Mouse (Mus musculus) forebrain, embryonic 15.5 days (tissue): ENCODE data around the gene Akt3. TPM values are rescaled to one million over a fixed set of nuclear protein-coding genes. Genes with fewer than 3 reads are reported as not detected.

Experiments used
- ATAC-seq: fragments of 200-750 bp; cut with Nextera tagmentation; replicated peaks from 2 replicates; pipeline ENCODE4 v1.8.0; 2017; ENCODE audit warnings: mild to moderate bottlenecking, moderate TSS enrichment, moderate library complexity
- H3K27ac ChIP-seq: fragments of 300-500 bp; sonication (generic); replicated peaks from 2 replicates; pipeline ENCODE4 v1.5.1; 2015; ENCODE audit warnings: mild to moderate bottlenecking, inconsistent platforms
- H3K27me3 ChIP-seq: fragments of 300-500 bp; sonication (generic); 2 replicates; pipeline ENCODE4 v1.6.1; 2015; ENCODE audit warnings: inconsistent platforms
- H3K36me3 ChIP-seq: fragments of 300-500 bp; sonication (generic); 2 replicates; pipeline ENCODE4 v1.6.1; 2015; ENCODE audit warnings: mild to moderate bottlenecking, inconsistent platforms
- H3K4me1 ChIP-seq: fragments of 300-500 bp; sonication (generic); 2 replicates; pipeline ENCODE4 v1.6.1; 2015; ENCODE audit warnings: inconsistent platforms
- H3K4me2 ChIP-seq: fragments of 300-500 bp; sonication (generic); replicated peaks from 2 replicates; pipeline ENCODE4 v1.6.1; 2015; ENCODE audit warnings: mild to moderate bottlenecking, inconsistent platforms
- H3K4me3 ChIP-seq: fragments of 300-500 bp; sonication (generic); 2 replicates; pipeline ENCODE4 v1.5.1; 2015; ENCODE audit warnings: mild to moderate bottlenecking, inconsistent platforms
- H3K9ac ChIP-seq: fragments of 300-500 bp; sonication (generic); replicated peaks from 2 replicates; pipeline ENCODE4 v1.6.1; 2015; ENCODE audit warnings: mild to moderate bottlenecking, inconsistent platforms
- H3K9me3 ChIP-seq: fragments of 300-500 bp; sonication (generic); 2 replicates; pipeline ENCODE4 v1.6.1; 2016; ENCODE audit warnings: inconsistent platforms
- WGBS: fragments of 180-500 bp; shearing (Covaris S2); methylation state at CpG from one replicate; pipeline ENCODE4 v1.1.7; 2015; ENCODE audit warnings: mixed read lengths; 5-methylcytosine and 5-hydroxymethylcytosine counted together
- polyA plus RNA-seq: library from polyadenylated mRNA; unstranded; fragments of >200 nt; fragmentation: Nextera tagmentation; extraction: Ambion mirVana; gene quantifications from 2 replicates; pipeline ENCODE4 v1.2.1, GENCODE M21; 2015

Akt3 gene
- polyA plus RNA-seq, 1 experiment from 2014 or later: 38.8 TPM

- no peak for ATAC-seq
- Histone ChIP-seq H3K4me2 (no peak overlapping the region), H3K9me3 (no peaks in the 10 kb centered on the region), H3K9ac (no peak overlapping the region), H3K4me1 (peaks cover 6% of the 10 kb centered on the region), H3K27ac (no peak overlapping the region), H3K27me3 (no peaks in the 10 kb centered on the region), H3K36me3 (peaks cover 3% of the 10 kb centered on the region; the same call in 1 of the 2 replicates), H3K4me3 (no peak overlapping the region)
Observed at GRCm38 (mm10) chr1:177045885-177046284, 212.1 kb downstream of the Akt3 start.

GRCm38 (mm10) chr1:177040058-177040457, 217.9 kb downstream of the Akt3 start:
- Histone ChIP-seq H3K27me3 (no peaks in the 10 kb centered on the region), H3K9me3 (no peaks in the 10 kb centered on the region), H3K36me3 (no peaks in the 10 kb centered on the region), H3K4me1 (peaks cover 14% of the 10 kb centered on the region), H3K27ac (peak overlapping the region; percentile 81), H3K4me3 (no peak overlapping the region), H3K9ac (no peak overlapping the region), H3K4me2 (no peak overlapping the region)
- 34% methylated on average over 4 of the region's 4 CpGs for WGBS
- ATAC-seq: no peak

GRCm38 (mm10) chr1:177039093-177039674, 218.8 kb downstream of the Akt3 start:
- 52% methylated on average over 6 of the region's 6 CpGs for WGBS
- no peaks in the 10 kb centered on the region for H3K36me3 ChIP-seq
- H3K9ac ChIP-seq: no peak overlapping the region
- H3K4me1 ChIP-seq: peaks cover 14% of the 10 kb centered on the region
- H3K4me3 ChIP-seq: no peak overlapping the region
- no peaks in the 10 kb centered on the region for H3K27me3 ChIP-seq
- peak; percentile 85 for ATAC-seq
- no peak overlapping the region for H3K4me2 ChIP-seq
- peak overlapping the region; percentile 86 for H3K27ac ChIP-seq
- H3K9me3 ChIP-seq: no peaks in the 10 kb centered on the region

- Histone ChIP-seq H3K36me3 (no peaks in the 10 kb centered on the region), H3K27me3 (no peaks in the 10 kb centered on the region), H3K9ac (no peak overlapping the region), H3K9me3 (no peaks in the 10 kb centered on the region), H3K4me1 (peaks cover 14% of the 10 kb centered on the region), H3K27ac (peak overlapping the region; percentile 82), H3K4me3 (no peak overlapping the region), H3K4me2 (no peak overlapping the region)
- 29% methylated on average over 2 of the region's 2 CpGs for WGBS
- ATAC-seq: no peak
Observed at GRCm38 (mm10) chr1:177038383-177038782, 219.6 kb downstream of the Akt3 start.

- Histone ChIP-seq H3K9me3 (no peaks in the 10 kb centered on the region), H3K4me3 (no peak overlapping the region), H3K27me3 (no peaks in the 10 kb centered on the region), H3K4me1 (peaks cover 14% of the 10 kb centered on the region), H3K4me2 (no peak overlapping the region), H3K27ac (peak overlapping the region; percentile 53), H3K9ac (no peak overlapping the region), H3K36me3 (peaks cover 5% of the 10 kb centered on the region; the same call in 1 of the 2 replicates)
- no peak for ATAC-seq
- WGBS: 72% methylated on average over 2 of the region's 2 CpGs
Observed at GRCm38 (mm10) chr1:177035460-177035859, 222.5 kb downstream of the Akt3 start.

- Histone ChIP-seq H3K9me3 (no peaks in the 10 kb centered on the region), H3K27ac (peak overlapping the region; percentile 27; the same call in 1 of the 2 replicates), H3K27me3 (no peaks in the 10 kb centered on the region), H3K4me3 (no peak overlapping the region), H3K9ac (no peak overlapping the region), H3K4me1 (peaks cover 9% of the 10 kb centered on the region), H3K4me2 (no peak overlapping the region), H3K36me3 (peaks cover 5% of the 10 kb centered on the region; the same call in 1 of the 2 replicates)
- no peak for ATAC-seq
- 0% methylated on average over 1 of the region's 1 CpGs for WGBS
Observed at GRCm38 (mm10) chr1:177032233-177032632, 225.8 kb downstream of the Akt3 start.

- no peaks in the 10 kb centered on the region for H3K9me3 ChIP-seq
- WGBS: 95% methylated on average over 1 of the region's 1 CpGs
- ATAC-seq: no peak
- H3K36me3 ChIP-seq: peaks cover 5% of the 10 kb centered on the region; the same call in 1 of the 2 replicates
- no peak overlapping the region for H3K27ac ChIP-seq
- no peak overlapping the region for H3K4me3 ChIP-seq
- no peak overlapping the region for H3K9ac ChIP-seq
- H3K4me2 ChIP-seq: no peak overlapping the region
- peaks cover 9% of the 10 kb centered on the region for H3K4me1 ChIP-seq
- no peaks in the 10 kb centered on the region for H3K27me3 ChIP-seq
Observed at GRCm38 (mm10) chr1:177031196-177031595, 226.8 kb downstream of the Akt3 start.

- Histone ChIP-seq H3K36me3 (peaks cover 5% of the 10 kb centered on the region; the same call in 1 of the 2 replicates), H3K9me3 (no peaks in the 10 kb centered on the region), H3K27me3 (no peaks in the 10 kb centered on the region), H3K27ac (no peak overlapping the region), H3K9ac (no peak overlapping the region), H3K4me1 (peaks cover 9% of the 10 kb centered on the region), H3K4me3 (no peak overlapping the region), H3K4me2 (no peak overlapping the region)
- no peak for ATAC-seq
- WGBS: 88% methylated on average over 3 of the region's 3 CpGs
Observed at GRCm38 (mm10) chr1:177030669-177031068, 227.3 kb downstream of the Akt3 start.

GRCm38 (mm10) chr1:177029032-177029431, 229.0 kb downstream of the Akt3 start:
- no peak overlapping the region for H3K4me3 ChIP-seq
- no peaks in the 10 kb centered on the region for H3K9me3 ChIP-seq
- ATAC-seq: no peak
- H3K4me2 ChIP-seq: no peak overlapping the region
- H3K9ac ChIP-seq: no peak overlapping the region
- H3K27ac ChIP-seq: no peak overlapping the region
- peaks cover 5% of the 10 kb centered on the region; the same call in 1 of the 2 replicates for H3K4me1 ChIP-seq
- H3K36me3 ChIP-seq: peaks cover 13% of the 10 kb centered on the region
- 88% methylated on average over 2 of the region's 2 CpGs for WGBS
- no peaks in the 10 kb centered on the region for H3K27me3 ChIP-seq

GRCm38 (mm10) chr1:177027706-177028105, 230.3 kb downstream of the Akt3 start:
- 83% methylated on average over 3 of the region's 3 CpGs for WGBS
- no peak overlapping the region for H3K4me2 ChIP-seq
- H3K27me3 ChIP-seq: no peaks in the 10 kb centered on the region
- H3K27ac ChIP-seq: peak overlapping the region; percentile 52; the same call in 1 of the 2 replicates
- peaks cover 22% of the 10 kb centered on the region for H3K36me3 ChIP-seq
- peaks cover 5% of the 10 kb centered on the region; the same call in 1 of the 2 replicates for H3K4me1 ChIP-seq
- no peaks in the 10 kb centered on the region for H3K9me3 ChIP-seq
- H3K4me3 ChIP-seq: no peak overlapping the region
- ATAC-seq: no peak
- H3K9ac ChIP-seq: no peak overlapping the region

- Histone ChIP-seq H3K4me3 (no peak overlapping the region), H3K9me3 (no peaks in the 10 kb centered on the region), H3K36me3 (peaks cover 19% of the 10 kb centered on the region), H3K4me2 (no peak overlapping the region), H3K9ac (no peak overlapping the region), H3K27me3 (no peaks in the 10 kb centered on the region), H3K4me1 (no peaks in the 10 kb centered on the region), H3K27ac (no peak overlapping the region)
- WGBS: 77% methylated on average over 3 of the region's 3 CpGs
- no peak for ATAC-seq
Observed at GRCm38 (mm10) chr1:177022751-177023150, 235.3 kb downstream of the Akt3 start.

- H3K9me3 ChIP-seq: no peaks in the 10 kb centered on the region
- H3K36me3 ChIP-seq: peaks cover 15% of the 10 kb centered on the region
- no peak for ATAC-seq
- H3K9ac ChIP-seq: no peak overlapping the region
- WGBS: 95% methylated on average over 5 of the region's 5 CpGs
- H3K4me1 ChIP-seq: peaks cover 20% of the 10 kb centered on the region
- no peak overlapping the region for H3K27ac ChIP-seq
- no peak overlapping the region for H3K4me2 ChIP-seq
- H3K27me3 ChIP-seq: no peaks in the 10 kb centered on the region
- no peak overlapping the region for H3K4me3 ChIP-seq
Observed at GRCm38 (mm10) chr1:177019668-177020067, 238.3 kb downstream of the Akt3 start.

GRCm38 (mm10) chr1:177018750-177019149, 239.3 kb downstream of the Akt3 start:
- no peak overlapping the region for H3K4me3 ChIP-seq
- H3K4me1 ChIP-seq: peaks cover 28% of the 10 kb centered on the region
- H3K27ac ChIP-seq: no peak overlapping the region
- peaks cover 11% of the 10 kb centered on the region; the same call in 1 of the 2 replicates for H3K36me3 ChIP-seq
- no peaks in the 10 kb centered on the region for H3K27me3 ChIP-seq
- 77% methylated on average over 1 of the region's 1 CpGs for WGBS
- H3K9me3 ChIP-seq: no peaks in the 10 kb centered on the region
- no peak overlapping the region for H3K4me2 ChIP-seq
- no peak overlapping the region for H3K9ac ChIP-seq
- ATAC-seq: no peak
